Mouse (Mus musculus) cortical plate, adult 2 months (tissue): ENCODE data around the gene Nmnat1.

Experiments
- CTCF ChIP-seq: fragments of 200-500 bp; IDR thresholded peaks from 2 replicates; pipeline ENCODE4 v1.5.1; 2011; ENCODE audit warnings: mild to moderate bottlenecking, control low read depth, low read length; ENCODE audit not compliant: insufficient read depth; ENCODE audit errors: extremely low read depth
- POLR2A ChIP-seq: fragments of 200-500 bp; IDR thresholded peaks from 2 replicates; pipeline ENCODE4 v1.6.1; 2011; ENCODE audit warnings: mild to moderate bottlenecking, low read length, control low read depth; ENCODE audit not compliant: insufficient read depth; ENCODE audit errors: extremely low read depth

DNA sequence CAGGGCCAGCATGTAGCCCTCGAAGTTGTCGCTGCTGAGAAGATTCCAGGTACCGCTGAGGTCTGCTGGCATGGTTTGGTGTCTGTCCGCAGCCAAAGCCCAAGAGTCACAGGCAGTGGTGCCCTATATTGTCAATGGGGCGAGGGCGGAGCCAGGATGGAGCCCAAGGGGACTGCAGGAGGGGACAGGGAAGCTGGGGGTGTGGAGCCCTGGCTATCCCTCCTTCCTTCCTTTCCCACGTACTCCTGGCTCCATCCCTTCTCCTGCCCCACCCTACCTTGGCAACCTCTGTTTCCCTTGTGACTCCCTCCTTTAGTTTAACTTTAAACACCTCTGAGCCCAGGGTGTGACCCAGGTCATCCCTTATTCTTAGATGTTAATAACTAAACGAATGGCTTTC lies 30.1 kb downstream of the Nmnat1 start, which contains the start of gene Rbp7:
- TF ChIP-seq CTCF (no peak), POLR2A (no peak)
